Mouse (Mus musculus) thymus, adult 2 months (tissue): ENCODE data around the gene Gm20503.

Experiments
- CTCF ChIP-seq: fragments of 200-500 bp; IDR thresholded peaks from 2 replicates; pipeline ENCODE4 v1.5.1; 2012; ENCODE audit warnings: mild to moderate bottlenecking, control low read depth, low read length, moderate library complexity, borderline replicate concordance; ENCODE audit not compliant: control insufficient read depth, poor library complexity, insufficient read depth; ENCODE audit errors: extremely low read depth
- POLR2A ChIP-seq: fragments of 200-500 bp; IDR thresholded peaks from 2 replicates; pipeline ENCODE4 v1.6.1; 2012; ENCODE audit warnings: mild to moderate bottlenecking, low read length, control low read depth, moderate library complexity; ENCODE audit not compliant: control insufficient read depth, poor library complexity, insufficient read depth; ENCODE audit errors: extremely low read depth

- no peak for TF ChIP-seq POLR2A
- TF ChIP-seq CTCF: no peak
Observed at GRCm38 (mm10) chr4:59043074-59043473, 40.1 kb downstream of the Gm20503 start.
